Mouse (Mus musculus) liver, adult (tissue): ENCODE data around the gene Lhfp.

Experiments
- GATA4 ChIP-seq: IDR thresholded peaks from 2 replicates; pipeline ENCODE4 v1.6.1; 2014; ENCODE audit warnings: mild to moderate bottlenecking, low read length; ENCODE audit not compliant: insufficient replicate concordance

Lhfp gene

DNA sequence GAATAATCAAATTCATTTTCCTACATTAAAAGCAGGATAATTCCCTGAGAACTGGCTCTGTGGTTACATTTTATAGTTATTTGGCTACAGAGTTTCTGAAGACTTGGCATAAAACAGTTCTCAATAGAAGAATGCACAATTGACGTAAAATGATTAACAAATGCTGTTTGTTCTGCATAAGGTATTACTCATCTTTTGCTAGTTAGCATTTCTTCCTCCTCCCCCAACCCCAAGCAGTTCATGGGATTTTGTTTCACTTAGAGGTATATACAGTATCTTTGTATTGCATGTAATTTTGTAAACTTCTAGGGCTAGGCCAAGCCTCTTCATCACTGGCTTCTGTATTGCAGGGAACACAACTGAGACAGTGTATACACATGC is 163.6 kb downstream of the Lhfp start:
- no peak for TF ChIP-seq GATA4

DNA sequence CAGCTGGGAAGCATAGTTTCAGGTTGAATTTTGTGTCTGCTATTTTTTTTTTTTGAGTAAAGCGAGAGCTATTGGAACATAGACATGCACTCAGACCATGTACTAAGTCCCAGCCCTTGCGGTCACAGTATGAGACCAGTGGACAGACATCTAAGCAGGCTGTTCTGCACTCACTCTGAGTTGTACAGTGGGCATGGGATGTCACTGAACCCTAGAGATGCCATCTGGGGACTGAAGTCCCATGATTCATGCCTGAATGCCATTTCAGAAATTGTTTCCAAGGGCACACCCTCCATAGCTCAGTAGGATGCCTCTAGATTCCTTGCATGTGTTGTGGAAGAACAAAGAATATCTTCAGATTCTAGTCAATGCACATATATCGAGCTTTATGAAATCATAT is 164.4 kb downstream of the Lhfp start:
- no peak for TF ChIP-seq GATA4

DNA sequence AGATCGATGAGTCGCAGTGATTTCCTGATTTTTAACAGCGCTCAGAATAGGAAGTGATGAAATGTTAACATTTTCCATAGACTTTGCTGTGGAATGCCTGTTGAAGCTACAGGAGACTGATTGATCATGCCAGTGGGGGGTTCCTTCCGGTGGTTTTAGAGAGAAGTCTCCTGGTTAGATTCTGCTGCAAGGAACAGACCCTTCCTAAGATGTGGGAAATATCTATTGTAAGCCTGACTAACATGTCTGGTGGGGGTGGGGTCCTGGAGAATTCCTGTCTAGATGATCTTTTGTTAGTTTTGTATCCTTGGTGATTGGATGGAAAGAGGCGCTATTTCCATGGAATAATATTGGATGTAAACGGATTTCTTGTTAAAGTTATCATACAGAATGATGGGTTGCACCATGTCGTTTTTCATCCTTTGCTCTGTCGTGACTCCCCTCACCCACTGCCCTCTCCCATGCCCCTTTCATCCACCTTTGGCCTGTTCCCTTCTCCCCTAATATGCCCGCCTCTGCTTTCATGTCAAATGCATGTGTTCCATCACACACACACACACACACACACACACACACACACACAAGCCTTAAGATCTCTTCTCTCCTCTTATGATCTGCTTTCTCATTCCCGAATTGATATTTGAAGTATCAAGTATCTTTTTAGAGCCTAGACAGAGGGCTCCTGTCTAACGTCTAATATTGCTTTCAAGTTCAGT is 165.3 kb downstream of the Lhfp start:
- no peak for TF ChIP-seq GATA4

DNA sequence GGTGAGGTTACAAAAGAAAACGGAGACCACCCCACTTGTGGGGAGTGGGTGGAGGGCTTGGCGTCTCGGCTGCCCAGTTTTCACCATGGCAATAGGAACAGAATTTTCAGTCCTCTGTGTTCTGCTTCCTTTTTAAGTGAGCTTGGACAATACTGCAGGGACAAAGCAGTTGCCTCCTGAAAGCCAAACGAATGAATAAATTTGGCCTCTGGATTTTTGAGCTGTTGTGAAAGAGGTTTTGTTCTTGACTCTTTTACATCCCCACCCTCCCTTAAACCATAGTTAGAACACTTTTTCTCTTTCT is 165.8 kb downstream of the Lhfp start:
- TF ChIP-seq GATA4 = no peak

DNA sequence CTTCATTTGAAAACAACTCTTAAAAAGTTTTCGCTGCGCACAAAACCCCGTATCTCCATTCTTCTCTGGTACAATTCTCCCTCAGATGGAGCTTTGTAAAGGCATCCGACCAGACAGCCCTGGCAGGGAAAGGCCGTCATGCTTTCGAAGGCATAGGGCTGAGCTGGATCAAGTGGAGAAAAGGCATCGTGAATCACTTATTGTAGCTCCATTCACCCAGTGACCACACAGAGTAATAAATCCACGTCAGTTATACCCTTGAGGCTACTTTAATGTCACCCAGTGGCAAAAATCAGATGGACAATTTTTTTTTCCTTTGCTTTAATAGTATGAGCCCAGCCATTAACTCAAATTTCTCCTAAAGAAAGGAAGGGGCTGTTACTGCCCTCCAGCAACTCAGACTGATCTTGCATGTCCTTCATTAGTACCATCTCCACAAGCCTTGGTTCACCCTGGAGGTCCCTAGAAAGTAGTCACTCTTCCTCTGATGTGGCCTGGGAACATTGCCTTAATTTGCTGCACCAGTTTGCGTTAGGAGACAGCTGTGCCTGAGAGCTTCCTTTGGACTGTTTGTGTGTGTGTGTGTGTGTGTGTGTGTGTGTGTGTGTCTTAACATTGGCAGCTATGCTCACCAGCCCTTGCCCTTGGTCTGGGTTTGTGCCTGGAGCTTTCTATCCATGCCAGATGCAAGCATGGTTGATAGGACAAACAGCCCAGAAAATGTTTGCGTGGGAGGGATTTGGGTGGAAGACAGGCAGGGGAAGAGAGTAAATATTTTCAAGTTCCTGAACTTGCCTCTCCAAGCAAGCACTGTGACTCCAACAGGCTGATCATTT is 169.6 kb downstream of the Lhfp start:
- no peak for TF ChIP-seq GATA4

DNA sequence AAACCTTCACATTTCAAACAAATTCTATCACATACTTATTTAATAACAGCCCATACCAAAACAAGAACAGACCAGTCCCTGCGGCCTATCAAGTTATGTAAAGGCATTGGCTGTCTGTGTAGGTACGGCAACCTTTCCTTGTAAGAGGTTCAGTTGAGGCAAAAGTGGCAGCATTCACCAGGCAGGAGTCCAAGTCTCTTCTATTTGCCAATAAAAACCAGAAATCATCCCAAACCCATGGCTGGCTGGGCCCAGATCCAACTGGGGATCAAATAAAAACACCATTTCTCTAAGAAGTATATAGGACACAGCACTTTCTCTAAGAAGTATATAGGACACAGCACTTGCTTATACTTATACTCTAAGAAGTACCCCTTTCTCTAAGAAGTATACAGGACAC is 171.3 kb downstream of the Lhfp start:
- no peak for TF ChIP-seq GATA4

DNA sequence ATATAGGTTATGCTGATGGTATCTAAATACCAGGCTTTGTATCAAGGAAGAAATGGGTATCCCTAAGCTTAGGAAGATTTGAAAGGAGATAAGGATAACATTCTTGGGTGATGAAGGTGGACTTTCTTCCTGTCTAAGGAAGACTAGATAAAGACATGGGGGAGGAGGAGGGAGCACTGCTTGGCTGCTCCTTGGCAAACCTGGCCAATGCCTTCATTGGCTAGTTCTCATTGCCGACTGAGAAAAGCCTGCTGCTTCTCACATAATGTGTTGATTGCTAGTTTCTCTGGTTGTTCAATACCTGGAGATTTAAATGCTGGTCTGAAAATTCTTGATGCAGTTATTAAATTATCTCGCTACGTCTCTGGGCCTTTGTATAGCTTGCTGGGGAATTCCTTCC is 172.0 kb downstream of the Lhfp start:
- TF ChIP-seq GATA4 = no peak

DNA sequence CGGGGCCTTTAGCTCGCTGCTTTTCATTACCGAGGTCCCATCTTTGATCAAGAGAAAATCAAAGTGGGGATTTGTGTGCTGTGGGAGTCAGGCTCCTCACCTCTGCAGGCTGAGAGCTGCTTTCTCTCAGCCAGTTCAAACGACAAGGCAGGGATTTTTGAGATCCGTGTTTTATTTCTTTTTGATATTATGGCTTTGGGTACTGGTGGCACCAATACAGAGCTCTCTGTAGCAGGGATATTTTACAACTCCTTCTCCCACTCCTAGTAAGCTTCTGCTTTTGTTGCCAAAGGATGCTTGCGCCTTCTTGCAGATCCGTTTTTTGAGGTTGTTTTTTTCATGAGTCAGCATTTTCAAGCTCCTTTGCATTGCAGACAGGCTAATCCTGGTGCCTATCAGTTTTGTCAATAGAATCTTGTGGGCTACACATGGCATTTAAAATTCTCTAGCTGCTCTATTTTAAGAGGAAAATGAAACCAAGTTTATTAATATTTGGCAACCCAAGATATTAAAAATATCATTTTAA is 172.5 kb downstream of the Lhfp start:
- TF ChIP-seq GATA4 = no peak

DNA sequence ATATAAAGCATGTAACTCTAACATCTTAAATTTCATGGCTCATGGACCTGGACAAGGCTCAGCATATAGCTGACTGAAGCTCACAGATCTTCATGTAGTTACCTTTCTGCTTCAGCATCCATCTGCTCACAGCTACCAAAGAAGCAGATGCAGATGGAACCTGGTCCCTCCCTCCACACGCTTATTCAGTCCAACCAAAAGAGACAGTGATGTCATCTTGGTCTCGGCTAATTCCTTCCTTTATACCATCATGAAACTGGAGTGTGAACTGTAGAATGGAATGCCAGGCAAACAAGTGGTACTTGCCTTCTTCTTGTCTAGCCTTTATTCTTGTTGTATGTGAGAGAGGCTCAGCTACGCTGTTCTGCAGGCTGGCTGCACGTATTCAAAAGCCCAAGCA is 173.1 kb downstream of the Lhfp start:
- no peak for TF ChIP-seq GATA4

DNA sequence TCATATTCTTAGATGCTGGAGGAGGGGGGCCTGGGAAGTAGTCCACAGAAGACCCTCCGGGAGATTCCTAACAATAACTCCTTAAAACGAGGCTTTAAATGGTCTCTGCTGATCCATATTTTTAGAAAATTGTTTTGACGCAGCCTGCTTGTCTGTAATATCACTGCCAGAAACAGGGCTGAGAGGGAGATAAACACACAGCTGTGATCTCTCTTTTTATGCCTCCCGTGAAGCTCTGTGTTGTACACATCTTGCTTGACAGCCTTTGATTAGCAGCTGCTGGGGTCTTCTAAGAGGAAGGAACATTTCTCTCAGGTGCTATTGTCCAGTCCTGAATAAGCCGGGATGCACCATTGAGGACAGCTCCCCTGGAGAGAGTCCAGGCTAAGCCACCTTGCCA is 176.4 kb downstream of the Lhfp start:
- TF ChIP-seq GATA4 = no peak

DNA sequence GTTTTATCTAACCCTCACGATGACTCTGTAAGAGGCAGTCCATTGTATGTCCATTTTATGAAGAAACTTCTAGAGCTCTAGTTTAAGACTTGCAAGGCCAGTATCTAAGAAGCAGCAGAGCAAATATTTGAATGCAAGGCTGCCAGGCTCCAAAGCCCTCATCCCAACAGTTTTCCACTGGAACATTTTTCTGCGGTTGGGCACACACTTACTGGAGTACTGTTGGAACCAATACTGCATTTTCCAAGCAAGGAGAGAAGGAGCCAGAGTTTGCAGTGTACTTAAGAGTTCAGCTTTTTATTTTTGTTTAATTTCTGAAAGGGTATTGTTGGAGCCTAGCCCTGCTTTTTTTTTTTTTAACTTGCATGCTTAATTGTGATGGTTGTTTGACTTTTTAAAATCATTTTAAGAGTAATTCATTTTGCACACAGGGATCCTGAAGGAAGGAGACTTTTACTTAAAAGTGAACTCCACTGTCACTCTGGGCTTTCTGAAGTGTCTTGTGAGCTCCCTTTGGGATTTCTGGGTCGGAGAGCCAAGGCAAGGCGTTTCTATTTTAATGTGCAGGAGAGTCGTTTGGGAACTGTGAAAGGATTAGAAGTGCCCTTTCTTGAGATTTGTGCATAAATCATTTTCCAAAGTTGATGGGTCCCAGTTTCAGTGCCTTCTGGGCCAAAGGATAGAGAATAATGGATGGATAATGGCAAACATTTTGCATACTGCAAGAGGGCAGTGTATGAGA is 180.4 kb downstream of the Lhfp start:
- no peak for TF ChIP-seq GATA4

DNA sequence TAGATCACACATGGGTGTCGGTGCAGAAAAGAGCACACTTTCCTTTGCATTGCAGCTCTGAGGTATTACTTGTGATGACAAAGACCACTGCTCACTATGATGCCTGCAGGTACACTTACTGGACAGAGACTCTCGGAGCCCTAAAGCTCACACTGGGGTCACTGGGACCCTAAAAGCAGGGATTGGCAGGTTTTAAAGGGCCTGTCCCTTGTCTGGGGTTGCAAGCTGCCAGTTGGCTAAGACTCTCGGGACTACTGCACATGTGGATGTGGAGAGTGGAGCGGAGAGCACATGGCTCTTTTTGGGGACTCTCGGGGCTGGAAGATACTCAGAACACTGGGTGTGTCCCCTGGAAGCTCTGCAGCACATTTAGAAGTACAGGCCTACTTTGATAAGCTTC is 182.8 kb downstream of the Lhfp start:
- TF ChIP-seq GATA4 = no peak

DNA sequence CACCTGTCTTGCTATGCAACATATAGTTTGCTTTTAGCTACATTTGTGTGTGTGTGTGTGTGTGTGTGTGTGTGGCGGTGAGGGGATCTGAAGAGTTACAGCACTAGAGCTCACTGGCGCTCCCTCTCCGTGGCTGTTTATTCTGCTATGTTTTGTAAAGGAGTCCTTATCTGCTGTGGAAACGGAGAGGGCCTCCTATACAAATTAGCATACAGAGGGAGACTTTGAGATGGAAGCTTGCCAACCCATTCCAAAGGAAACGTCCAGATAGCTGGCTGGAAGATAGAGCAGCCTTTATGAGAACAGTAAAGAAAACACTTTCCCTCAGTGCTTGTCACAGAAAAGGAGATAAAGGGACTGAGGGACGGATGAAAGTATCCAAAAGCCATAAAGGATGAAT is 184.4 kb downstream of the Lhfp start:
- TF ChIP-seq GATA4 = no peak

DNA sequence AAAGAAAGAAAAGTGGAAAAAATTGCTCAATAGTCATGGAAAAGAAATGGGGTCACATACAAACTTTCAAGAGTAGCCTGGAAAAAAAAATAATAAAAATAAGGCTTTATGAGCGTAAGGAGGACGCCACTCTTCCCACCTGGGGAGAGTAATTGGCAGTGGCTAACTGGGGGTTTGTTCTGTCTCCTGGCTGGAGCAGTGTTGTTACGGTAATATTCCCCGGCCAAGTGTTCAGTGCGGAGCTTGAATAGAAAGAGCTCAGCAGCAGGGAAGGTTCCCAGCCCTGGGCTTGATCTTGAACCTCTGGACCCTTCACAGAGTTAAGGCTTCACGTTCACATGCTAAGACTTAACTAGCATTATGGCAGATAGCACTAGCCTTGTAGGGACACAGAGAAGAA is 184.9 kb downstream of the Lhfp start:
- TF ChIP-seq GATA4 = no peak

DNA sequence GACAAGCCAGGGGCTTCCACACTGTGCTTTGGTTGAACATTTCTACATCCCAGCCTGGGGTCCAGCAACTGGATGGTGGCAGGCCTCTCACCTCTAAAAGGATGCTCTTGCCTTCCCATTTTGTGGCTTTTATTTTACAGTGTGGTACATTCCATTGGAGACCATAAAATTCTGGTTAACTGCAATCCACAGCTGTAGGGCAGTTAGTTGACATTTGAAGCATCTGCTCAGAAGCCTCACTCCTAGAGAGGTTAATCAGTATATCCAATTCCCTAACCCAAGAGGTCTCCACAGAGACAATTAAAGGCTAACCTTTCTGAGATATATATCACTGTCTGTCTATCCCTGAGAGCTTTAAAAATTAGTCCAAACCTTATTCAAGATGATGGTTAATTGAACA is 186.5 kb downstream of the Lhfp start:
- no peak for TF ChIP-seq GATA4

DNA sequence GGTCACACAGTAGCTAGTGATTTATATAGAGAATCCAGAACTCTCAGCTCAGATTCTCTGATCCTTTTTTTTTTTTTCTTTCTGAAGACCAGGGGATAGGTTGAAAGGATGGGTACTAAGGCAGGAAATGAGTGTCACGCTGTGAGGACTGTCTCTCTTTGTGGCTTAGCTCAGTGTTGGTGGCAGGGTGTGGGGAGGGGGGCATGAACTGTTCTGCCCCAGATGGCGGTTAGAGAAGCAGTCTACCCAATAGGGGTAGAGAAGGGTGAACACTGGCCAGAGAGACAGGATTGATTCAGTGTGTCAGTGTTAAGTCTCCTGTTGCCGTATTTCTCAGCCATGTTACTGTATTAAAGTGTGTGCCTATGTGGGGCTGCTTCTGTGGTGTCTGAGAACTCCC is 189.2 kb downstream of the Lhfp start:
- TF ChIP-seq GATA4 = no peak

DNA sequence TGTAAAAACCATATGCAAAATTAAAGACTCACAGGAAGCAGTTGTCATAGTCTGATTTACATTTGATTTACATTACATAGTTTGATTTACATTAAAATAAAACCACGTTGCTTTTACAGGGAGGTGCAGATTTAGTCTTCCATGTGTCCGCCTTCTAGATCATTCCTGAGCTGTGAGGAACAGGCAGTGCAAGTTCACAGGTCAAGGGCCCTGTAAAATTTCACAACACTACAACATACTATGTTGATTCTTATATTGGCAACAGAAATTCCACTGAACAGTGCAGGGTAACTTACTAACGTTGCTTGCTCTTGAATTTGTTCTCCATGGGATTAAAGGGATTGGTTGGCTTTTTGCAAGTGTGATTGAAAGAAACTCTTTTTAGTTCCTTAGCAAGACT is 189.8 kb downstream of the Lhfp start:
- TF ChIP-seq GATA4 = no peak

DNA sequence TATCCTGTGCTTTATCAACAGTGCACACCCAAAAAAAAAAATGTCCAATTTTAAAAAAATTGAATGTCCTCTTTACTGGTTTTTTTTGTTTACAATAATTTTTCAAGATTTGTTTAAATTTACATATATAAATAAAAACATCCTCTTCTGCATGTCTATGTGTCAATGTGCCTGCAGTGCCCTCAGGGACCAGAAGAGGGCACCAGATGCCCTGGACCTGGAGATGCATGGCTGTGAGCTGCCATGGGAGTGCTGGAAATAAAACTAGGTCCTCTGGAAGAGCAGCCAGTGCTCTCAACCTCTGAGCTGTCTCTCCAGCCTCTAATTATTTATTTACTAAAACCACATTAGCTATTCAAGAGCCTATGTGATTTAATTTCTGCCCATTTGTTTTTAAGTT is 193.4 kb downstream of the Lhfp start:
- no peak for TF ChIP-seq GATA4
